Mouse (Mus musculus) gastrocnemius, adult 18-20 months (tissue): Measurements from ENCODE around the gene Arhgap31. TPM values are rescaled to one million over a fixed set of nuclear protein-coding genes. Genes with fewer than 3 reads are reported as not detected.
"Not testable (repeated sequence)": the region's sequence is repeated elsewhere in the genome, so short reads cannot be mapped to it uniquely, and the experiment has no call there.

ENCODE experiments used
- DNase-seq: peaks from one replicate; pipeline ENCODE4 v3.0.0; 2021; ENCODE audit warnings: low spot score
- total RNA-seq, 2 experiments: library from RNA; stranded (reverse); gene quantifications; 2 replicates each; pipeline ENCODE4 v1.2.3; 2021

Gene Arhgap31
- total RNA-seq, 2 experiments from 2014 or later, result 12.9 to 15.9 TPM

GRCm38 (mm10) chr16:38728576-38729132 lies 15.6 kb upstream of the Arhgap31 start:
- DNase-seq, result no peak

- no peak for DNase-seq
Measured at GRCm38 (mm10) chr16:38724974-38725373, 11.9 kb upstream of the Arhgap31 start.

GRCm38 (mm10) chr16:38724256-38724655 lies 11.2 kb upstream of the Arhgap31 start:
- DNase-seq, result no peak

- no peak for DNase-seq
Measured at GRCm38 (mm10) chr16:38721377-38721776, 8.3 kb upstream of the Arhgap31 start.

GRCm38 (mm10) chr16:38714259-38714526 lies 1.1 kb upstream of the Arhgap31 start:
- DNase-seq, result not testable (repeated sequence)

GRCm38 (mm10) chr16:38713404-38714258 lies 557 bp upstream of the Arhgap31 start:
- no peak for DNase-seq

- no peak for DNase-seq
Measured at GRCm38 (mm10) chr16:38712105-38712504, 969 bp downstream of the Arhgap31 start.

GRCm38 (mm10) chr16:38711245-38711644 lies 1.8 kb downstream of the Arhgap31 start:
- DNase-seq, result no peak

- DNase-seq, result no peak
Measured at GRCm38 (mm10) chr16:38708962-38709520, 4.0 kb downstream of the Arhgap31 start.

- DNase-seq, result no peak
Measured at GRCm38 (mm10) chr16:38706782-38707181, 6.3 kb downstream of the Arhgap31 start.

- no peak for DNase-seq
Measured at GRCm38 (mm10) chr16:38705531-38706281, 7.4 kb downstream of the Arhgap31 start.

GRCm38 (mm10) chr16:38703501-38703900 lies 9.6 kb downstream of the Arhgap31 start:
- no peak for DNase-seq

- DNase-seq, result no peak
Measured at GRCm38 (mm10) chr16:38702316-38702715, 10.8 kb downstream of the Arhgap31 start.

- DNase-seq, result no peak
Measured at GRCm38 (mm10) chr16:38701492-38702185, 11.4 kb downstream of the Arhgap31 start.

GRCm38 (mm10) chr16:38700392-38701162 lies 12.5 kb downstream of the Arhgap31 start:
- peak; percentile 47 for DNase-seq

GRCm38 (mm10) chr16:38697611-38698010 lies 15.5 kb downstream of the Arhgap31 start:
- no peak for DNase-seq

- no peak for DNase-seq
Measured at GRCm38 (mm10) chr16:38695557-38695956, 17.5 kb downstream of the Arhgap31 start.

- DNase-seq, result no peak
Measured at GRCm38 (mm10) chr16:38694906-38695540, 18.1 kb downstream of the Arhgap31 start.

GRCm38 (mm10) chr16:38690501-38690900 lies 22.6 kb downstream of the Arhgap31 start:
- DNase-seq, result no peak

GRCm38 (mm10) chr16:38689786-38690185 lies 23.3 kb downstream of the Arhgap31 start:
- DNase-seq, result peak; percentile 72
